21 mouse cellular contexts compared by ENCODE assay signal in the genomic region with DNA sequence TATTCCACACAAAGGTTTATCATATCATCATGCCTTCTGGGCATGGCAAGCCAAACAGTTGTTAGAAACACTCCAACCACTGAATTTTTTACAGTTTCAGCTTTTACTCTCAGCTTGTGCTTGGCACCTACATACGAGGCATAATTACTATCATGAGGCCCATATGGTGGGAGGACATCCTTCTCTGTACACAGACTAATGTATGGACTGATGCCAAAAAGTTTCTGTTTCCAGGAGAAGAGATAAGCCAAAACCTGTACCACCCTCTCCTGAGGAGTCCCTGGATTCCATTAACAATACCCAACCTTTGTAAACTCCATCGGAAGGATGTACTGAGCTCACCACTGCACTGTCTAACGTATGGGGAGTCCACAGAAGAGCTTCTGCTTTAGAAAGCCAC.
DNase-seq lines count a peak whose midpoint lies in the region; ATAC-seq and TF ChIP-seq lines count a peak whose summit lies in the region.
"Had no signal": no experiment of that assay in that cellular context is flagged by ENCODE, and none has a peak within 500 bp of the region (broad histone marks: within the 10 kb centered on the region; RNA-seq: fewer than 3 reads in every experiment).

No protein-coding gene starts in this region.

- H3K36me3 ChIP-seq in forebrain, embryonic 15.5 days = no peaks in the 10 kb centered on the region
- no peaks in the 10 kb centered on the region for H3K36me3 ChIP-seq in forebrain, embryonic 10.5 days (replicated peaks)
- H3K36me3 ChIP-seq in hindbrain, embryonic 16.5 days (ENCODE audit: control insufficient read depth, insufficient read depth, low read length) = no peaks in the 10 kb centered on the region
- H3K36me3 ChIP-seq in hindbrain, embryonic 10.5 days = no peaks in the 10 kb centered on the region
- no peaks in the 10 kb centered on the region for H3K36me3 ChIP-seq in midbrain, postnatal 0 days (ENCODE audit: insufficient read depth, low read length)
- H3K36me3 ChIP-seq in midbrain, embryonic 11.5 days (ENCODE audit: control insufficient read depth, insufficient read depth, low read length) = no peaks in the 10 kb centered on the region
- H3K36me3 ChIP-seq in forebrain, postnatal 0 days (ENCODE audit: insufficient read depth) = no peaks in the 10 kb centered on the region
- H3K36me3 ChIP-seq: embryonic facial prominence, embryonic 10.5 days; heart, embryonic 10.5 days had no signal

- ATAC-seq in forebrain, embryonic 15.5 days (replicated peaks) = peak; percentile 68; the same call in 1 of the 2 replicates
- peak; percentile 71 for ATAC-seq in hindbrain, embryonic 16.5 days
- ATAC-seq in midbrain, postnatal 0 days (ENCODE audit: low FRiP score) = no peak
- ATAC-seq in midbrain, embryonic 11.5 days (ENCODE audit: low FRiP score) = no peak
- peak; percentile 85 for ATAC-seq in forebrain, postnatal 0 days
- ATAC-seq: inflammation-experienced regulatory T-cells, adult 6 months; intestine, postnatal 0 days had no signal

- TF ChIP-seq CTCF in midbrain, postnatal 0 days (IDR thresholded peaks at IDR 0.05) = no peak
- no peak for TF ChIP-seq CTCF in forebrain, postnatal 0 days (IDR thresholded peaks at IDR 0.05; ENCODE audit: low read depth)

- H3K27ac ChIP-seq in forebrain, embryonic 15.5 days (replicated peaks) = no peak overlapping the region
- no peak overlapping the region for H3K27ac ChIP-seq in forebrain, embryonic 10.5 days
- no peak overlapping the region for H3K27ac ChIP-seq in hindbrain, embryonic 16.5 days (ENCODE audit: low read depth, low read length)
- H3K27ac ChIP-seq in hindbrain, embryonic 10.5 days = no peak overlapping the region
- no peak overlapping the region for H3K27ac ChIP-seq in midbrain, postnatal 0 days (ENCODE audit: low read depth, low read length)
- no peak overlapping the region for H3K27ac ChIP-seq in midbrain, embryonic 11.5 days (ENCODE audit: low read depth, low read length)
- no peak overlapping the region for H3K27ac ChIP-seq in forebrain, postnatal 0 days (ENCODE audit: low read depth, low read length)
- H3K27ac ChIP-seq: embryonic facial prominence, embryonic 10.5 days; heart, embryonic 10.5 days had no signal

- no peak overlapping the region for H3K4me3 ChIP-seq in forebrain, embryonic 15.5 days
- no peak overlapping the region for H3K4me3 ChIP-seq in forebrain, embryonic 10.5 days
- no peak overlapping the region for H3K4me3 ChIP-seq in hindbrain, embryonic 16.5 days (ENCODE audit: low read length)
- H3K4me3 ChIP-seq in hindbrain, embryonic 10.5 days = no peak overlapping the region
- H3K4me3 ChIP-seq in midbrain, postnatal 0 days (ENCODE audit: low read depth, low read length) = no peak overlapping the region
- H3K4me3 ChIP-seq in midbrain, embryonic 11.5 days (ENCODE audit: low read depth, low read length) = no peak overlapping the region
- no peak overlapping the region for H3K4me3 ChIP-seq in forebrain, postnatal 0 days (ENCODE audit: low read depth, low read length)
- H3K4me3 ChIP-seq: embryonic facial prominence, embryonic 10.5 days; heart, embryonic 10.5 days had no signal

- no peaks in the 10 kb centered on the region for H3K4me1 ChIP-seq in forebrain, embryonic 15.5 days
- peaks cover 6% of the 10 kb centered on the region; the same call in 1 of the 2 replicates for H3K4me1 ChIP-seq in forebrain, embryonic 10.5 days
- H3K4me1 ChIP-seq in hindbrain, embryonic 16.5 days (ENCODE audit: control insufficient read depth, insufficient read depth, low read depth, low read length) = no peaks in the 10 kb centered on the region
- peaks cover 3% of the 10 kb centered on the region; the same call in 1 of the 2 replicates for H3K4me1 ChIP-seq in hindbrain, embryonic 10.5 days (replicated peaks)
- H3K4me1 ChIP-seq in midbrain, postnatal 0 days (ENCODE audit: insufficient read depth, low read length) = no peaks in the 10 kb centered on the region
- H3K4me1 ChIP-seq in midbrain, embryonic 11.5 days (ENCODE audit: control insufficient read depth, insufficient read depth, low read length) = no peaks in the 10 kb centered on the region
- no peaks in the 10 kb centered on the region for H3K4me1 ChIP-seq in forebrain, postnatal 0 days (ENCODE audit: insufficient read depth)
- H3K4me1 ChIP-seq: heart, embryonic 10.5 days had no signal

- H3K9ac ChIP-seq in forebrain, embryonic 15.5 days (replicated peaks) = no peak overlapping the region
- H3K9ac ChIP-seq in hindbrain, embryonic 16.5 days (ENCODE audit: low read depth, low read length) = no peak overlapping the region
- no peak overlapping the region for H3K9ac ChIP-seq in midbrain, postnatal 0 days (replicated peaks; ENCODE audit: low read length, poor library complexity, severe bottlenecking)
- H3K9ac ChIP-seq in midbrain, embryonic 11.5 days (ENCODE audit: low read length) = no peak overlapping the region
- H3K9ac ChIP-seq in forebrain, postnatal 0 days = no peak overlapping the region

- no peaks in the 10 kb centered on the region for H3K27me3 ChIP-seq in forebrain, embryonic 15.5 days
- no peaks in the 10 kb centered on the region for H3K27me3 ChIP-seq in forebrain, embryonic 10.5 days (ENCODE audit: poor library complexity, severe bottlenecking)
- H3K27me3 ChIP-seq in hindbrain, embryonic 16.5 days (replicated peaks; ENCODE audit: control insufficient read depth, insufficient read depth, low read length) = no peaks in the 10 kb centered on the region
- no peaks in the 10 kb centered on the region for H3K27me3 ChIP-seq in hindbrain, embryonic 10.5 days (ENCODE audit: insufficient read depth, poor library complexity, severe bottlenecking)
- no peaks in the 10 kb centered on the region for H3K27me3 ChIP-seq in midbrain, postnatal 0 days (ENCODE audit: insufficient read depth, low read length)
- no peaks in the 10 kb centered on the region for H3K27me3 ChIP-seq in midbrain, embryonic 11.5 days (ENCODE audit: control insufficient read depth, insufficient read depth, low read length)
- H3K27me3 ChIP-seq in forebrain, postnatal 0 days (ENCODE audit: insufficient read depth, low read length) = no peaks in the 10 kb centered on the region

- no peaks in the 10 kb centered on the region for H3K9me3 ChIP-seq in forebrain, embryonic 15.5 days
- H3K9me3 ChIP-seq in forebrain, embryonic 10.5 days = no peaks in the 10 kb centered on the region
- H3K9me3 ChIP-seq in hindbrain, embryonic 16.5 days (ENCODE audit: control insufficient read depth, low read length) = no peaks in the 10 kb centered on the region
- H3K9me3 ChIP-seq in hindbrain, embryonic 10.5 days = no peaks in the 10 kb centered on the region
- no peaks in the 10 kb centered on the region for H3K9me3 ChIP-seq in midbrain, postnatal 0 days (ENCODE audit: low read length)
- no peaks in the 10 kb centered on the region for H3K9me3 ChIP-seq in midbrain, embryonic 11.5 days (ENCODE audit: control insufficient read depth, low read length)
- H3K9me3 ChIP-seq in forebrain, postnatal 0 days (ENCODE audit: low read length) = no peaks in the 10 kb centered on the region
- H3K9me3 ChIP-seq: embryonic facial prominence, embryonic 10.5 days; heart, embryonic 10.5 days had no signal

- no peak overlapping the region for H3K4me2 ChIP-seq in forebrain, embryonic 15.5 days (replicated peaks)
- no peak overlapping the region for H3K4me2 ChIP-seq in hindbrain, embryonic 16.5 days (ENCODE audit: low read length)
- H3K4me2 ChIP-seq in midbrain, postnatal 0 days (ENCODE audit: low read depth, low read length, poor library complexity, severe bottlenecking) = no peak overlapping the region
- H3K4me2 ChIP-seq in midbrain, embryonic 11.5 days = no peak overlapping the region
- no peak overlapping the region for H3K4me2 ChIP-seq in forebrain, postnatal 0 days (ENCODE audit: low read depth)

- DNase-seq in forebrain, embryonic 10.5 days (ENCODE audit: extremely low spot score, low spot score) = no peak
- no peak for DNase-seq in hindbrain, embryonic 10.5 days (ENCODE audit: low spot score)
- peak; percentile 72 for DNase-seq in midbrain, postnatal 0 days (ENCODE audit: low spot score)
- DNase-seq in midbrain, embryonic 11.5 days (ENCODE audit: low spot score, missing footprints) = no peak
- DNase-seq in forebrain, postnatal 0 days = peak; percentile 12
- DNase-seq in heart, adult 18-20 months = no peak
- DNase-seq: adrenal gland, adult 8-10 months; adrenal gland, postnatal 36 days; cerebellum, adult 11-12 months; cerebellum, adult 9-10 months; gastrocnemius, postnatal 36 days; heart, adult 11 months; heart, postnatal 10 days; heart, postnatal 4 days; kidney, adult 8-10 months had no signal

- WGBS in forebrain, embryonic 15.5 days = 73% methylated on average over 3 of the region's 3 CpGs
- WGBS in forebrain, embryonic 10.5 days = 93% methylated on average over 3 of the region's 3 CpGs
- WGBS in hindbrain, embryonic 16.5 days = 65% methylated on average over 3 of the region's 3 CpGs
- WGBS in hindbrain, embryonic 10.5 days = 87% methylated on average over 3 of the region's 3 CpGs
- 84% methylated on average over 3 of the region's 3 CpGs for WGBS in midbrain, postnatal 0 days
- 91% methylated on average over 3 of the region's 3 CpGs for WGBS in midbrain, embryonic 11.5 days
- 79% methylated on average over 3 of the region's 3 CpGs for WGBS in forebrain, postnatal 0 days

Comparison
In these comparisons a context has a peak if more than half of its experiments do, and no peak if none do; other contexts are left out.
1. DNase-seq: peak in midbrain, postnatal 0 days (single experiment) and forebrain, postnatal 0 days (single experiment); none in forebrain, embryonic 10.5 days (single experiment), hindbrain, embryonic 10.5 days (single experiment), midbrain, embryonic 11.5 days (single experiment) and heart, adult 18-20 months (0 of 2).
2. ATAC-seq: peak in forebrain, embryonic 15.5 days (single experiment), hindbrain, embryonic 16.5 days (single experiment) and forebrain, postnatal 0 days (single experiment); none in midbrain, postnatal 0 days (single experiment) and midbrain, embryonic 11.5 days (single experiment).